Mouse (Mus musculus): ENCODE data around the gene Mcm8.

The Mcm8 gene

GRCm38 (mm10) chr2:132815608-132816314 lies at the start of gene Mcm8, which contains the start of gene Trmt6:
Gene Mcm8 (plus strand): TSS chr2:132816141.
Gene Trmt6 (minus strand): TSS chr2:132816055.
- peak; percentile 91 for DNase-seq

- DNase-seq: no peak
Measured at GRCm38 (mm10) chr2:132770822-132771221, 45.1 kb upstream of the Mcm8 start.

- DNase-seq: no peak
Measured at GRCm38 (mm10) chr2:132780978-132781377, 35.0 kb upstream of the Mcm8 start, which contains the start of gene Chgb. Gene Chgb (plus strand): TSS chr2:132781278.

GRCm38 (mm10) chr2:132781439-132782068 lies 34.4 kb upstream of the Mcm8 start:
- peak; percentile 84 for DNase-seq

- DNase-seq: no peak
Measured at GRCm38 (mm10) chr2:132784039-132784438, 31.9 kb upstream of the Mcm8 start.

- no peak for DNase-seq
Measured at GRCm38 (mm10) chr2:132793441-132794203, 22.3 kb upstream of the Mcm8 start.

- no peak for DNase-seq
Measured at GRCm38 (mm10) chr2:132794204-132794586, 21.7 kb upstream of the Mcm8 start.

- no peak for DNase-seq
Measured at GRCm38 (mm10) chr2:132802976-132803375, 13.0 kb upstream of the Mcm8 start.

- no peak for DNase-seq
Measured at GRCm38 (mm10) chr2:132841071-132841470, 25.1 kb downstream of the Mcm8 start.

- DNase-seq: peak; percentile 88
Measured at GRCm38 (mm10) chr2:132846407-132847358, 30.7 kb downstream of the Mcm8 start, which contains the start of gene Crls1. Gene Crls1 (plus strand): TSS chr2:132846666.

GRCm38 (mm10) chr2:132847581-132847980 lies 31.6 kb downstream of the Mcm8 start:
- no peak for DNase-seq

GRCm38 (mm10) chr2:132848361-132848760 lies 32.4 kb downstream of the Mcm8 start:
- no peak for DNase-seq

- DNase-seq: no peak
Measured at GRCm38 (mm10) chr2:132849141-132849540, 33.2 kb downstream of the Mcm8 start.

GRCm38 (mm10) chr2:132853051-132853450 lies 37.1 kb downstream of the Mcm8 start:
- no peak for DNase-seq

- DNase-seq: no peak
Measured at GRCm38 (mm10) chr2:132856333-132856732, 40.4 kb downstream of the Mcm8 start.

- DNase-seq: no peak
Measured at GRCm38 (mm10) chr2:132860435-132860834, 44.5 kb downstream of the Mcm8 start.

GRCm38 (mm10) chr2:132861456-132861855 lies 45.5 kb downstream of the Mcm8 start:
- peak; percentile 32 for DNase-seq

GRCm38 (mm10) chr2:132863325-132863724 lies 47.4 kb downstream of the Mcm8 start:
- no peak for DNase-seq

- no peak for DNase-seq
Measured at GRCm38 (mm10) chr2:132867521-132867920, 51.6 kb downstream of the Mcm8 start.

- DNase-seq: no peak
Measured at GRCm38 (mm10) chr2:132869682-132870081, 53.7 kb downstream of the Mcm8 start.

GRCm38 (mm10) chr2:132870286-132870685 lies 54.3 kb downstream of the Mcm8 start:
- DNase-seq: no peak

GRCm38 (mm10) chr2:132871663-132872062 lies 55.7 kb downstream of the Mcm8 start:
- no peak for DNase-seq

Measured in right cerebral cortex, postnatal 14 days (tissue).